Mouse (Mus musculus): ENCODE results near the gene Tram2. TPM values are rescaled to one million over a fixed set of nuclear protein-coding genes. Genes with fewer than 3 reads are reported as not detected.

Gene Tram2
- total and polyA plus RNA-seq, 3 experiments = 0.54 to 2.9 TPM; not detected in 1

GRCm38 (mm10) chr1:20974341-20975135 lies 104.5 kb downstream of the Tram2 start:
- H3K9me3 ChIP-seq (replicated peaks; ENCODE audit: insufficient read depth, low read length) = no peaks in the 10 kb centered on the region
- no peak overlapping the region for H3K4me3 ChIP-seq (ENCODE audit: control insufficient read depth in 1 of 2, insufficient read depth in 1 of 2, low read depth in 2 of 2, low read length in 2 of 2)
- TF ChIP-seq SMC3 (IDR thresholded peaks at IDR 0.05; ENCODE audit: low read depth, low read length) (no peak), ZKSCAN1 (IDR thresholded peaks at IDR 0.05; ENCODE audit: low read depth, low read length) (no peak), TAL1 (IDR thresholded peaks at IDR 0.05; ENCODE audit: low read length) (no peak), UBTF (IDR thresholded peaks at IDR 0.05; ENCODE audit: borderline replicate concordance, insufficient read depth, low read depth, low read length) (no peak), RCOR1 (IDR thresholded peaks at IDR 0.05; ENCODE audit: low read depth, low read length) (no peak), BHLHE40 (IDR thresholded peaks at IDR 0.05; ENCODE audit: borderline replicate concordance, low read depth, low read length) (no peak), ELF1 (IDR thresholded peaks at IDR 0.05; ENCODE audit: low read depth, low read length) (no peak), MYC (IDR thresholded peaks at IDR 0.05; ENCODE audit: low read depth, low read length) (no peak), ETS1 (IDR thresholded peaks at IDR 0.05; ENCODE audit: low read depth, low read length) (no peak), ZMIZ1 (IDR thresholded peaks at IDR 0.05; ENCODE audit: low read depth, low read length) (no peak), RAD21 (IDR thresholded peaks at IDR 0.05; ENCODE audit: low read depth, low read length) (no peak), E2F4 (IDR thresholded peaks at IDR 0.05; ENCODE audit: borderline replicate concordance, low read depth, low read length) (no peak)
- no peaks in the 10 kb centered on the region for H3K79me2 ChIP-seq (ENCODE audit: control insufficient read depth, insufficient read depth, low read length, poor library complexity)
- H3K27me3 ChIP-seq (ENCODE audit: control insufficient read depth in 1 of 2, insufficient read depth in 2 of 2, low read length in 2 of 2) = no peaks in the 10 kb centered on the region; a peak in 2 of 4 replicates
- H3K36me3 ChIP-seq (ENCODE audit: control insufficient read depth in 1 of 2, insufficient read depth in 2 of 2, low read length in 2 of 2) = no peaks in the 10 kb centered on the region
- no peak overlapping the region for H3K9ac ChIP-seq (ENCODE audit: control insufficient read depth, low read depth, low read length, poor library complexity, severe bottlenecking)
- no peak overlapping the region for H3K27ac ChIP-seq (ENCODE audit: control insufficient read depth, low read depth, low read length)
- DNase-seq (ENCODE audit: low read depth, low spot score) = no peak
- no peaks in the 10 kb centered on the region for H3K4me1 ChIP-seq (ENCODE audit: control insufficient read depth in 1 of 2, insufficient read depth in 2 of 2, low read length in 2 of 2)

GRCm38 (mm10) chr1:20973389-20973788 lies 105.6 kb downstream of the Tram2 start:
- TF ChIP-seq CHD2 (IDR thresholded peaks at IDR 0.05; ENCODE audit: low read length) (no peak), MAFK (IDR thresholded peaks at IDR 0.05; ENCODE audit: borderline replicate concordance, low read depth, low read length) (no peak), GABPA (IDR thresholded peaks at IDR 0.05; ENCODE audit: low read depth, low read length) (no peak), GATA1 (IDR thresholded peaks at IDR 0.05; ENCODE audit: low read depth, low read length) (no peak), MEF2A (IDR thresholded peaks at IDR 0.05; ENCODE audit: extremely low read depth, insufficient replicate concordance, low read depth, low read length, poor library complexity, severe bottlenecking) (no peak), ZC3H11A (IDR thresholded peaks at IDR 0.05; ENCODE audit: low read depth, low read length) (no peak), CHD1 (IDR thresholded peaks at IDR 0.05; ENCODE audit: low read depth, low read length) (no peak), USF2 (IDR thresholded peaks at IDR 0.05; ENCODE audit: borderline replicate concordance in 1 of 2, insufficient read depth in 1 of 2, low read depth in 1 of 2, low read length in 2 of 2) (no peak), HCFC1 (IDR thresholded peaks at IDR 0.05; ENCODE audit: low read depth, low read length) (no peak), MYC (IDR thresholded peaks at IDR 0.05; ENCODE audit: low read depth, low read length) (no peak), MXI1 (IDR thresholded peaks at IDR 0.05; ENCODE audit: low read depth, low read length) (no peak), ZNF384 (IDR thresholded peaks at IDR 0.05; ENCODE audit: low read depth, low read length) (no peak), POLR2A (IDR thresholded peaks at IDR 0.05; ENCODE audit: control insufficient read depth in 1 of 2, insufficient read depth in 1 of 2, low read depth in 1 of 2, low read length in 2 of 2, poor library complexity in 1 of 2) (no peak), UBTF (IDR thresholded peaks at IDR 0.05; ENCODE audit: borderline replicate concordance, insufficient read depth, low read depth, low read length) (no peak)
- DNase-seq (ENCODE audit: low read depth, low spot score) = no peak
- no peak overlapping the region for H3K27ac ChIP-seq (ENCODE audit: control insufficient read depth, low read depth, low read length)
- H3K9ac ChIP-seq (ENCODE audit: control insufficient read depth, low read depth, low read length, poor library complexity, severe bottlenecking) = no peak overlapping the region
- H3K4me3 ChIP-seq (ENCODE audit: control insufficient read depth in 1 of 2, insufficient read depth in 1 of 2, low read depth in 2 of 2, low read length in 2 of 2) = no peak overlapping the region
- no peaks in the 10 kb centered on the region for H3K4me1 ChIP-seq (ENCODE audit: control insufficient read depth in 1 of 2, insufficient read depth in 2 of 2, low read length in 2 of 2)
- H3K27me3 ChIP-seq (ENCODE audit: control insufficient read depth in 1 of 2, insufficient read depth in 2 of 2, low read length in 2 of 2) = no peaks in the 10 kb centered on the region; a peak in 2 of 4 replicates
- H3K36me3 ChIP-seq (ENCODE audit: control insufficient read depth in 1 of 2, insufficient read depth in 2 of 2, low read length in 2 of 2) = no peaks in the 10 kb centered on the region
- no peaks in the 10 kb centered on the region for H3K9me3 ChIP-seq (replicated peaks; ENCODE audit: insufficient read depth, low read length)
- H3K79me2 ChIP-seq (ENCODE audit: control insufficient read depth, insufficient read depth, low read length, poor library complexity) = no peaks in the 10 kb centered on the region

All from MEL (cell line).